Mouse (Mus musculus): ENCODE data around the gene Glrx. TPM values are rescaled to one million over a fixed set of nuclear protein-coding genes. Genes with fewer than 3 reads are reported as not detected.
A peak's percentile ranks its signal among the peaks of the same experiment; 100 is the strongest.
"Not testable (repeated sequence)": the region's sequence is repeated elsewhere in the genome, so short reads cannot be mapped to it uniquely, and the experiment has no call there.

Gene Glrx
- polyA plus RNA-seq, 1 experiment from 2014 or later: 37.7 TPM

GRCm38 (mm10) chr13:75817183-75817582 lies 22.5 kb upstream of the Glrx start:
- no peaks in the 10 kb centered on the region for H3K4me1 ChIP-seq (ENCODE audit: control insufficient read depth, insufficient read depth, low read length)
- H3K4me2 ChIP-seq (ENCODE audit: low read length): no peak overlapping the region
- ATAC-seq (no peak), DNase-seq (ENCODE audit: low spot score) (no peak)
- H3K9ac ChIP-seq (ENCODE audit: low read length): no peak overlapping the region
- WGBS: 95% methylated on average over 2 of the region's 2 CpGs
- no peak overlapping the region for H3K27ac ChIP-seq (ENCODE audit: low read depth, low read length)
- no peaks in the 10 kb centered on the region for H3K9me3 ChIP-seq (replicated peaks; ENCODE audit: control insufficient read depth, low read length)
- H3K36me3 ChIP-seq (ENCODE audit: control insufficient read depth, insufficient read depth, low read length): no peaks in the 10 kb centered on the region
- H3K27me3 ChIP-seq (replicated peaks; ENCODE audit: control insufficient read depth, insufficient read depth, low read length): no peaks in the 10 kb centered on the region
- no peak overlapping the region for H3K4me3 ChIP-seq (ENCODE audit: low read depth, low read length)

- H3K27ac ChIP-seq (ENCODE audit: low read depth, low read length): peak overlapping the region; percentile 33; the same call in 1 of the 2 replicates
- no peaks in the 10 kb centered on the region for H3K36me3 ChIP-seq (ENCODE audit: control insufficient read depth, insufficient read depth, low read length)
- H3K4me2 ChIP-seq (ENCODE audit: low read length): no peak overlapping the region
- no peaks in the 10 kb centered on the region for H3K27me3 ChIP-seq (replicated peaks; ENCODE audit: control insufficient read depth, insufficient read depth, low read length)
- H3K4me1 ChIP-seq (ENCODE audit: control insufficient read depth, insufficient read depth, low read length): no peaks in the 10 kb centered on the region
- H3K9me3 ChIP-seq (replicated peaks; ENCODE audit: control insufficient read depth, low read length): no peaks in the 10 kb centered on the region
- 4% methylated on average over 3 of the region's 3 CpGs for WGBS
- DNase-seq (ENCODE audit: low spot score) (peak; percentile 54), ATAC-seq (0 out of 2 replicates have a peak, but pooled peaks have one; percentile 26)
- no peak overlapping the region for H3K4me3 ChIP-seq (ENCODE audit: low read depth, low read length)
- H3K9ac ChIP-seq (ENCODE audit: low read length): no peak overlapping the region
These were observed 21.2 kb upstream of the Glrx start for GRCm38 (mm10) chr13:75818486-75818885.

DNA sequence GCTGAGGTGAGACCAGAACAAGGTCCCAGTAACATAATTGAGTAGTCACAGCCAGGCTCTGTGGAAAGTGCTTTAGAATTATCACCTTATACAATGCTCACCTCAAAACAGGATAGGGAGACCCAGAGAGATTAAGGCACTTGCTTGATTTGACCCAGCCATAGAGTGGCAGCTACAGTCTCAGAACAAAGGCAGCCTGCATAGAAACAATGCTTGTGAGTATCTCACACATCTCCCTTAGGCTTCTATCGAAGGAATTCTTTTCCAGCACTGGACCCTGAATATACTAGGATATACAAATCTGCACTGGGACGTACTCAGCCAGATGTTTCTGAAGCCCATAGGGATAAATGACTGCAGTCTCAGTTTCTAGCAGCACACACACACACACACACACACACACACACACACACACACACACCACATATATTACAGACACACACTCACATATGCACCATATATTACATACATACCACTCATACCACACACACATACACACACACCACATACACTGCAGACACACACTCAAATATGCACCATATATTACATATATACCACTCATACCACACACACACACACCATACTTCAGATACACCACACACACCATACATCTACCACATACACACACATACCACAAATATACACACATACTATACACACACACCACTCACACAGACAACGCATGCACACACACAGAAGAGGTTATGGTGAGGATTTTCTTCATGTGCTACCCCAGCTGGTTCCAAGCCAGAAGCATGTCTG lies 20.5 kb upstream of the Glrx start:
- Histone ChIP-seq H3K4me1 (ENCODE audit: control insufficient read depth, insufficient read depth, low read length) (no peaks in the 10 kb centered on the region), H3K9me3 (replicated peaks; ENCODE audit: control insufficient read depth, low read length) (no peaks in the 10 kb centered on the region), H3K9ac (ENCODE audit: low read length) (no peak overlapping the region), H3K4me3 (ENCODE audit: low read depth, low read length) (no peak overlapping the region), H3K36me3 (ENCODE audit: control insufficient read depth, insufficient read depth, low read length) (no peaks in the 10 kb centered on the region), H3K27ac (ENCODE audit: low read depth, low read length) (peak overlapping the region; percentile 33; the same call in 1 of the 2 replicates), H3K27me3 (replicated peaks; ENCODE audit: control insufficient read depth, insufficient read depth, low read length) (no peaks in the 10 kb centered on the region), H3K4me2 (ENCODE audit: low read length) (no peak overlapping the region)
- 44% methylated on average over 3 of the region's 3 CpGs for whole genome bisulfite sequencing
- ATAC-seq (no peak), DNase-seq (ENCODE audit: low spot score) (no peak)

GRCm38 (mm10) chr13:75819898-75820297 lies 19.8 kb upstream of the Glrx start:
- Histone ChIP-seq H3K27ac (ENCODE audit: low read depth, low read length) (no peak overlapping the region), H3K9ac (ENCODE audit: low read length) (no peak overlapping the region), H3K27me3 (replicated peaks; ENCODE audit: control insufficient read depth, insufficient read depth, low read length) (no peaks in the 10 kb centered on the region), H3K4me1 (ENCODE audit: control insufficient read depth, insufficient read depth, low read length) (no peaks in the 10 kb centered on the region), H3K4me3 (ENCODE audit: low read depth, low read length) (no peak overlapping the region), H3K4me2 (ENCODE audit: low read length) (no peak overlapping the region), H3K9me3 (replicated peaks; ENCODE audit: control insufficient read depth, low read length) (no peaks in the 10 kb centered on the region), H3K36me3 (ENCODE audit: control insufficient read depth, insufficient read depth, low read length) (no peaks in the 10 kb centered on the region)
- no peak for ATAC-seq
- DNase-seq (ENCODE audit: low spot score): no peak

DNA sequence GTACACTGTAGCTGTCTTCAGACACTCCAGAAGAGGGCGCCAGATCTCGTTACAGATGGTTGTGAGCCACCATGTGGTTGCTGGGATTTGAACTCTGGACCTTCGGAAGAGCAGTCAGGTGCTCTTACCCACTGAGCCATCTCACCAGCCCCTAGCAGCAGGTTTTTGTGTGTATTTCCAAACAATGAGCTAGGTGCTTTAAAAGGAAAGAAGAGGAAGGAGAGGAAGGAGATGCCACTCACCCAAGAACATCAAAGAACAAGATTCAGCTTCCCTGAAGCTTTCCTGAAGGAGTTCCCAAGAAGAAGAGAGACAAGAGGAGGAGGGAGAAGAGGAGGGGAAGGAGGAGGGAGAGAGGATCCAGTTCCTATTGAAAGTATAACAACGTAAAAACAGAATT lies 17.3 kb upstream of the Glrx start:
- H3K4me3 ChIP-seq (ENCODE audit: low read depth, low read length); H3K4me1 ChIP-seq (ENCODE audit: control insufficient read depth, insufficient read depth, low read length); H3K27me3 ChIP-seq (replicated peaks; ENCODE audit: control insufficient read depth, insufficient read depth, low read length); H3K36me3 ChIP-seq (ENCODE audit: control insufficient read depth, insufficient read depth, low read length); H3K9ac ChIP-seq (ENCODE audit: low read length); H3K27ac ChIP-seq (ENCODE audit: low read depth, low read length); H3K9me3 ChIP-seq (replicated peaks; ENCODE audit: control insufficient read depth, low read length); ATAC-seq; H3K4me2 ChIP-seq (ENCODE audit: low read length); DNase-seq (ENCODE audit: low spot score): not testable (repeated sequence)
- 88% methylated on average over 4 of the region's 4 CpGs for WGBS

- no peak for ATAC-seq
- no peaks in the 10 kb centered on the region for H3K4me1 ChIP-seq (ENCODE audit: control insufficient read depth, insufficient read depth, low read length)
- no peak overlapping the region for H3K27ac ChIP-seq (ENCODE audit: low read depth, low read length)
- 92% methylated on average over 9 of the region's 9 CpGs for WGBS
- no peaks in the 10 kb centered on the region for H3K36me3 ChIP-seq (ENCODE audit: control insufficient read depth, insufficient read depth, low read length)
- H3K4me3 ChIP-seq (ENCODE audit: low read depth, low read length): no peak overlapping the region
- no peak for DNase-seq (ENCODE audit: low spot score)
- H3K27me3 ChIP-seq (replicated peaks; ENCODE audit: control insufficient read depth, insufficient read depth, low read length): no peaks in the 10 kb centered on the region
- no peak overlapping the region for H3K9ac ChIP-seq (ENCODE audit: low read length)
- no peak overlapping the region for H3K4me2 ChIP-seq (ENCODE audit: low read length)
- H3K9me3 ChIP-seq (replicated peaks; ENCODE audit: control insufficient read depth, low read length): no peaks in the 10 kb centered on the region
These were observed 16.5 kb upstream of the Glrx start for GRCm38 (mm10) chr13:75823201-75823600.

GRCm38 (mm10) chr13:75824611-75825319 lies 14.9 kb upstream of the Glrx start:
- no peaks in the 10 kb centered on the region for H3K36me3 ChIP-seq (ENCODE audit: control insufficient read depth, insufficient read depth, low read length)
- no peak for DNase-seq (ENCODE audit: low spot score)
- no peak overlapping the region for H3K27ac ChIP-seq (ENCODE audit: low read depth, low read length)
- H3K4me2 ChIP-seq (ENCODE audit: low read length): no peak overlapping the region
- ATAC-seq: no peak
- H3K9me3 ChIP-seq (replicated peaks; ENCODE audit: control insufficient read depth, low read length): no peaks in the 10 kb centered on the region
- no peaks in the 10 kb centered on the region for H3K4me1 ChIP-seq (ENCODE audit: control insufficient read depth, insufficient read depth, low read length)
- no peaks in the 10 kb centered on the region for H3K27me3 ChIP-seq (replicated peaks; ENCODE audit: control insufficient read depth, insufficient read depth, low read length)
- no peak overlapping the region for H3K4me3 ChIP-seq (ENCODE audit: low read depth, low read length)
- H3K9ac ChIP-seq (ENCODE audit: low read length): no peak overlapping the region
- 85% methylated on average over 5 of the region's 5 CpGs for WGBS

DNA sequence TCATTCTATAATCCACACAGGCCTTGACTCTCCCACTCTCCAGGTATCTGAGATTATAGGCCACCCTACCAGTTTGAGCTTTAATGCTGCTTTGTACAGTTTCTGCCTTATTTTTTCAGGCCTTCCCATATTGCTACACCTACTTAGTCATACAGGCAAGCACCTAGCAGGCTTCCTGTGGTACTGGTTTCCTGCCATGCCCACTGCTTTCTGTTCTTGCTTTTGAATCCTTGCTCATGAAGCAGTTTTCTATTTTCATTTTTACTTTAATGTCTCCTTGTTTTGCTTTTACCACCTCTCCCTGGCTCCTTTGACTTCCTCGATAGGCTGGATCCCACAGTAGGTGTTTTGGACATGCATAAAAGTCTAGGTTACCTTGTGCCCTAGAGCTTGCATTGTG lies 14.3 kb upstream of the Glrx start:
- Histone ChIP-seq H3K27ac (ENCODE audit: low read depth, low read length) (no peak overlapping the region), H3K4me3 (ENCODE audit: low read depth, low read length) (no peak overlapping the region), H3K9ac (ENCODE audit: low read length) (no peak overlapping the region), H3K36me3 (ENCODE audit: control insufficient read depth, insufficient read depth, low read length) (no peaks in the 10 kb centered on the region), H3K4me2 (ENCODE audit: low read length) (no peak overlapping the region), H3K9me3 (replicated peaks; ENCODE audit: control insufficient read depth, low read length) (no peaks in the 10 kb centered on the region), H3K27me3 (replicated peaks; ENCODE audit: control insufficient read depth, insufficient read depth, low read length) (no peaks in the 10 kb centered on the region), H3K4me1 (ENCODE audit: control insufficient read depth, insufficient read depth, low read length) (no peaks in the 10 kb centered on the region)
- WGBS: 93% methylated on average over 1 of the region's 1 CpGs
- no peak for ATAC-seq
- no peak for DNase-seq (ENCODE audit: low spot score)

DNA sequence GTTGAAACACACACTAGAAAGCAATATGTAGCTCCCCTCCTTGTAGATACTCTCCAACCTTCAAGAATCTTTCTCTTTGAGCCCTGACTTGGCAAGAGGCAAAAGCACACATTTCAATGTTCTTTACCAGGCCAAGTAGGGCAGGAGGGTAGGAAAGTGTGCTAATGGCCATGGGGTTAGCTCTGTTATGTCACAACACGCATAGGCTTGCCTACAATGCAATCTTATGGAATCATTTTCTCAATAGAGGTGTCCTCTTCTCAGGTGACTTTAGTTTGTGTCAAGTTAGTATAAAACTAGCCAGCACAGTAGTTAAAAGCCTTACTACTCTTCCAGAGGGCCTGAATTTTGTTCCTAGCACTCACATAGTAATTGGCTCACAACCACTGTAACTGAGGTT lies 9.0 kb upstream of the Glrx start:
- no peak overlapping the region for H3K27ac ChIP-seq (ENCODE audit: low read depth, low read length)
- DNase-seq (ENCODE audit: low spot score) (no peak), ATAC-seq (no peak)
- H3K9ac ChIP-seq (ENCODE audit: low read length): no peak overlapping the region
- H3K9me3 ChIP-seq (replicated peaks; ENCODE audit: control insufficient read depth, low read length): no peaks in the 10 kb centered on the region
- H3K27me3 ChIP-seq (replicated peaks; ENCODE audit: control insufficient read depth, insufficient read depth, low read length): no peaks in the 10 kb centered on the region
- no peaks in the 10 kb centered on the region for H3K36me3 ChIP-seq (ENCODE audit: control insufficient read depth, insufficient read depth, low read length)
- H3K4me3 ChIP-seq (ENCODE audit: low read depth, low read length): no peak overlapping the region
- no peaks in the 10 kb centered on the region for H3K4me1 ChIP-seq (ENCODE audit: control insufficient read depth, insufficient read depth, low read length)
- 95% methylated on average over 1 of the region's 1 CpGs for WGBS
- H3K4me2 ChIP-seq (ENCODE audit: low read length): no peak overlapping the region
